Comparison of ENCODE assay signal across 13 mouse cellular contexts in the genomic region with DNA sequence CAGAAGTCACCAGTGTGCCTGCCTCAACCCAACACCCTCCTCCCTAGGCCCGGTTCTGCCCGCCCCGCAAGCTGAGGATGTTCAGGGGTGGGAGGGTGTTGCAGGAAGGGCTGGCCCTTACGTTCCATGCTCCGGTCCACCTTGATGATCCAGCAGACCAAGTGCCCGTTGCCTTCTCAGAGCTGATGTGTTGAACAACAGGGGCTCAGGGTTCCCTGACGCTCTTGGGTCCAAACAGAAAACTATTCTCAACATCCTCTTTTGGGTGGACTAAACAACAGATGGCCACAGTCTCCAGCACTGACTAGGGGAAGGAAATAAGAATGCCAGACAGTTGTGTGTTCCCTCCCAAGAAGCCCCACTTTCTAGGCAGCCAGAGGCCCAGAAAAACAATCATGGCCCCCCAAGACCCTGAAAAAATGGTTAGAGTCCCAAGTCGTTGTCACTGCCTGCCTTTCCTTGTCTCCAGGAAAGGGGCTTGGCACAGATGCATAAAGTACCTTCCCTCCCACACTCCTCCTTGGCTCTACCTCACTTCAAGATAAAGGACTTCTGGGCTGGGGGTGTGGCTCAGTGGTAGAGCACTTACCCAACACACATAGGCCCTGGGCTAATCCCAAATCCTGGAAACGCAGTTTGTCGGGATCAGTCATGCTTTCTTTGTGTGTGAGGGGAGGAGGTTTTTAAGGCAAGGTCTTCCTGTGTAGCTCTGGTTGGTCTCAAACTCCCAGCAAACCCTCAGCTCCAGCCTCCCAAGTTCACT. TPM values are rescaled to one million over a fixed set of nuclear protein-coding genes. Genes with fewer than 3 reads are reported as not detected.
DNase-seq lines count a peak whose midpoint lies in the region; ATAC-seq and TF ChIP-seq lines count a peak whose summit lies in the region.
"Had no signal": no experiment of that assay in that cellular context is flagged by ENCODE, and none has a peak within 500 bp of the region (broad histone marks: within the 10 kb centered on the region; RNA-seq: fewer than 3 reads in every experiment).

No protein-coding gene starts in this region.

- no peaks in the 10 kb centered on the region for H3K9me3 ChIP-seq in MEL (replicated peaks; ENCODE audit: insufficient read depth, low read length)
- H3K9me3 ChIP-seq in liver, embryonic 15.5 days (replicated peaks) = no peaks in the 10 kb centered on the region
- H3K9me3 ChIP-seq in forebrain, embryonic 10.5 days = 0 out of 2 replicates have a peak, but pooled peaks cover 3% of the 10 kb centered on the region
- H3K9me3 ChIP-seq: heart, embryonic 10.5 days; hindbrain, embryonic 13.5 days; midbrain, embryonic 13.5 days had no signal

- no peak for TF ChIP-seq RAD21 in MEL (IDR thresholded peaks at IDR 0.05; ENCODE audit: low read depth, low read length)

- no peak for TF ChIP-seq POLR2A in MEL (IDR thresholded peaks at IDR 0.05; ENCODE audit: control insufficient read depth in 1 of 2, insufficient read depth in 1 of 2, low read depth in 1 of 2, low read length in 2 of 2, poor library complexity in 1 of 2)

- DNase-seq in layer of hippocampus, adult 11-12 months (ENCODE audit: low spot score) = peak; percentile 24
- no peak for DNase-seq in layer of hippocampus, adult 8-10 months (ENCODE audit: low spot score in 2 of 2)
- peak; percentile 42 for DNase-seq in MEL (ENCODE audit: low read depth, low spot score)
- no peak for DNase-seq in urinary bladder, adult 2 months (ENCODE audit: low spot score)
- no peak for DNase-seq in forebrain, embryonic 10.5 days (ENCODE audit: extremely low spot score, low spot score)
- no peak for DNase-seq in cerebellum, postnatal 36 days
- DNase-seq: spleen, adult 18-20 months; thymus, postnatal 25 days had no signal

- no peak for TF ChIP-seq CTCF in MEL (IDR thresholded peaks at IDR 0.05 in 2 of 3, conservative IDR thresholded peaks at IDR 0.05 in 1 of 3; ENCODE audit: control insufficient read depth in 1 of 3, insufficient read depth in 1 of 3, low read depth in 2 of 3, low read length in 3 of 3, poor library complexity in 1 of 3, severe bottlenecking in 1 of 3)

- no peak for ATAC-seq in liver, embryonic 15.5 days (ENCODE audit: insufficient read depth)
- peak; percentile 32; the same call in 1 of the 2 replicates for ATAC-seq in megakaryocyte, adult 5-6 weeks (ENCODE audit: poor library complexity, severe bottlenecking)
- ATAC-seq: midbrain, embryonic 13.5 days had no signal

- no peak overlapping the region for H3K27ac ChIP-seq in MEL (ENCODE audit: control insufficient read depth, low read depth, low read length)
- peak overlapping the region; percentile 65 for H3K27ac ChIP-seq in liver, embryonic 15.5 days (replicated peaks)
- no peak overlapping the region for H3K27ac ChIP-seq in forebrain, embryonic 10.5 days
- H3K27ac ChIP-seq: heart, embryonic 10.5 days; hindbrain, embryonic 13.5 days; midbrain, embryonic 13.5 days had no signal

- no peak overlapping the region for H3K4me3 ChIP-seq in MEL (ENCODE audit: control insufficient read depth in 1 of 2, insufficient read depth in 1 of 2, low read depth in 2 of 2, low read length in 2 of 2)
- H3K4me3 ChIP-seq in liver, embryonic 15.5 days (replicated peaks) = no peak overlapping the region
- H3K4me3 ChIP-seq in forebrain, embryonic 10.5 days = no peak overlapping the region
- H3K4me3 ChIP-seq: heart, embryonic 10.5 days; hindbrain, embryonic 13.5 days; midbrain, embryonic 13.5 days had no signal

- H3K4me2 ChIP-seq in liver, embryonic 15.5 days = peak overlapping the region; percentile 10; the same call in 1 of the 2 replicates
- H3K4me2 ChIP-seq: hindbrain, embryonic 13.5 days; midbrain, embryonic 13.5 days had no signal

- TF ChIP-seq EP300 in MEL (IDR thresholded peaks at IDR 0.05; ENCODE audit: low read depth in 1 of 2, low read length in 2 of 2) = no peak

- H3K4me1 ChIP-seq in MEL (ENCODE audit: control insufficient read depth in 1 of 2, insufficient read depth in 2 of 2, low read length in 2 of 2) = peaks cover 3 to 40% of the 10 kb centered on the region in 2 experiments; a peak in 3 of 4 replicates
- peaks cover 67% of the 10 kb centered on the region for H3K4me1 ChIP-seq in liver, embryonic 15.5 days (replicated peaks)
- peaks cover 6% of the 10 kb centered on the region for H3K4me1 ChIP-seq in forebrain, embryonic 10.5 days

- no peaks in the 10 kb centered on the region; the same call in 1 of the 2 replicates for H3K79me2 ChIP-seq in MEL (ENCODE audit: control insufficient read depth, insufficient read depth, low read length, poor library complexity)

- WGBS in liver, embryonic 15.5 days (ENCODE audit: insufficient replicate concordance) = 37% methylated on average over 10 of the region's 10 CpGs
- WGBS in forebrain, embryonic 10.5 days = 68% methylated on average over 10 of the region's 10 CpGs

- no peak overlapping the region for H3K9ac ChIP-seq in MEL (ENCODE audit: control insufficient read depth, low read depth, low read length, poor library complexity, severe bottlenecking)
- peak overlapping the region; percentile 13; the same call in 1 of the 2 replicates for H3K9ac ChIP-seq in liver, embryonic 15.5 days
- H3K9ac ChIP-seq: hindbrain, embryonic 13.5 days; midbrain, embryonic 13.5 days had no signal

- peaks cover 0 to 23% of the 10 kb centered on the region in 2 experiments; a peak in 3 of 4 replicates for H3K36me3 ChIP-seq in MEL (ENCODE audit: control insufficient read depth in 1 of 2, insufficient read depth in 2 of 2, low read length in 2 of 2)
- no peaks in the 10 kb centered on the region for H3K36me3 ChIP-seq in liver, embryonic 15.5 days (replicated peaks)
- no peaks in the 10 kb centered on the region for H3K36me3 ChIP-seq in forebrain, embryonic 10.5 days (replicated peaks)
- H3K36me3 ChIP-seq: hindbrain, embryonic 13.5 days; midbrain, embryonic 13.5 days had no signal

- no peaks in the 10 kb centered on the region for H3K27me3 ChIP-seq in MEL (ENCODE audit: control insufficient read depth in 1 of 2, insufficient read depth in 2 of 2, low read length in 2 of 2)
- 0 out of 2 replicates have a peak, but pooled peaks cover 12% of the 10 kb centered on the region for H3K27me3 ChIP-seq in liver, embryonic 15.5 days
- peaks cover 35% of the 10 kb centered on the region for H3K27me3 ChIP-seq in forebrain, embryonic 10.5 days (ENCODE audit: poor library complexity, severe bottlenecking)

TF ChIP-seq in MEL, 35 proteins besides CTCF, POLR2A, EP300 and RAD21:
- TF ChIP-seq KAT2A (conservative IDR thresholded peaks at IDR 0.05; ENCODE audit: low read depth, low read length) (no peak), MYB (IDR thresholded peaks at IDR 0.05; ENCODE audit: low read depth, low read length) (no peak), POLR2AphosphoS5 (IDR thresholded peaks at IDR 0.05; ENCODE audit: borderline replicate concordance, low read depth, low read length) (no peak), MEF2A (IDR thresholded peaks at IDR 0.05; ENCODE audit: extremely low read depth, insufficient replicate concordance, low read depth, low read length, poor library complexity, severe bottlenecking) (no peak), MXI1 (IDR thresholded peaks at IDR 0.05; ENCODE audit: low read depth, low read length) (no peak), ZMIZ1 (IDR thresholded peaks at IDR 0.05; ENCODE audit: low read depth, low read length) (no peak), CHD2 (IDR thresholded peaks at IDR 0.05; ENCODE audit: low read length) (no peak), NRF1 (IDR thresholded peaks at IDR 0.05; ENCODE audit: insufficient read depth, low read depth, low read length, poor library complexity, severe bottlenecking) (no peak), JUND (IDR thresholded peaks at IDR 0.05; ENCODE audit: low read depth, low read length) (no peak), MAX (IDR thresholded peaks at IDR 0.05; ENCODE audit: low read length) (no peak), E2F4 (IDR thresholded peaks at IDR 0.05; ENCODE audit: borderline replicate concordance, low read depth, low read length) (no peak)

RNA-seq across cellular contexts. Expression of a gene that starts 6.3 kb away (rescaled TPM):
- total RNA-seq in layer of hippocampus, adult 8-10 months (2022) = 10 to 100 TPM; 41.3 to 80.9 (median 59.9) TPM
- total RNA-seq in MEL (2012; rRNA removed) = 44.6 and 44.7 TPM in 2 replicates
- 10 to 100 TPM in 1 of 2 experiments, not detected in 1; 42.3 TPM for polyA plus RNA-seq in MEL (2012; ENCODE audit: insufficient read depth in 1 of 2, insufficient read length in 2 of 2, low read depth in 1 of 2, low replicate concordance in 2 of 2, missing spikeins in 1 of 2)
- 29.0 and 34.5 TPM in 2 replicates for polyA plus RNA-seq in liver, embryonic 15.5 days (2015; fragmentation: Nextera tagmentation; extraction: Ambion mirVana)
- total RNA-seq in megakaryocyte, adult 5-6 weeks (2015) = 155 and 159 TPM in 2 replicates
- 158 and 165 TPM in 2 replicates for total RNA-seq in megakaryocyte, adult 5-6 weeks (2017)
- 35.7 and 36.2 TPM in 2 replicates for polyA plus RNA-seq in urinary bladder, adult 2 months (2012; rRNA removed)
- polyA plus RNA-seq in forebrain, embryonic 10.5 days (2016; fragmentation: Nextera tagmentation; extraction: Ambion mirVana) = 4.8 and 5.9 TPM in 2 replicates

RNA-seq across cellular contexts. Expression of a gene that starts 49.3 kb away (rescaled TPM):
- total RNA-seq in layer of hippocampus, adult 8-10 months (2022) = 100 to 1,000 TPM; 107 to 155 (median 123) TPM
- 42.7 and 54.3 TPM in 2 replicates for total RNA-seq in MEL (2012; rRNA removed)
- 100 to 1,000 TPM in 1 of 2 experiments, not detected in 1; 126 TPM for polyA plus RNA-seq in MEL (2012; ENCODE audit: insufficient read depth in 1 of 2, insufficient read length in 2 of 2, low read depth in 1 of 2, low replicate concordance in 2 of 2, missing spikeins in 1 of 2)
- polyA plus RNA-seq in liver, embryonic 15.5 days (2015; fragmentation: Nextera tagmentation; extraction: Ambion mirVana) = 9.3 and 10.2 TPM in 2 replicates
- 166 and 174 TPM in 2 replicates for total RNA-seq in megakaryocyte, adult 5-6 weeks (2015)
- 48.4 and 59.1 TPM in 2 replicates for total RNA-seq in megakaryocyte, adult 5-6 weeks (2017)
- polyA plus RNA-seq in urinary bladder, adult 2 months (2012; rRNA removed) = 72.6 and 101 TPM in 2 replicates
- 27.1 and 27.8 TPM in 2 replicates for polyA plus RNA-seq in forebrain, embryonic 10.5 days (2016; fragmentation: Nextera tagmentation; extraction: Ambion mirVana)

Comparison
In these comparisons a context has a peak if more than half of its experiments do, and no peak if none do; other contexts are left out.
1. DNase-seq: peak in layer of hippocampus, adult 11-12 months (single experiment) and MEL (single experiment); none in layer of hippocampus, adult 8-10 months (0 of 2), urinary bladder, adult 2 months (single experiment), forebrain, embryonic 10.5 days (single experiment) and cerebellum, postnatal 36 days (0 of 2).